Mouse (Mus musculus) CH12.LX (cell line): ENCODE data around the gene Ap4s1. TPM values are rescaled to one million over a fixed set of nuclear protein-coding genes. Genes with fewer than 3 reads are reported as not detected.
A peak's percentile ranks its signal among the peaks of the same experiment; 100 is the strongest.

Experiments used
- DNase-seq: peaks from one replicate; pipeline ENCODE4 v3.0.0-alpha.2; 2013; ENCODE audit errors: extremely low read depth
- H3K27ac ChIP-seq: 2 replicates; pipeline ENCODE4 v1.5.1; 2012; ENCODE audit warnings: low read depth, mild to moderate bottlenecking, control low read depth, moderate library complexity; ENCODE audit not compliant: insufficient read depth
- H3K27me3 ChIP-seq: replicated peaks from 2 replicates; pipeline ENCODE3; 2012; ENCODE audit warnings: inconsistent platforms
- H3K36me3 ChIP-seq, 2 experiments: replicated peaks in 1 of 2; 2 replicates each; pipeline versions ENCODE3 to v1.6.1; 2012; ENCODE audit warnings: inconsistent platforms in 1 of 2, low read length in 1 of 2, mild to moderate bottlenecking in 1 of 2, mixed read lengths in 1 of 2, moderate library complexity in 1 of 2; ENCODE audit not compliant: control insufficient read depth in 1 of 2, insufficient read depth in 1 of 2
- H3K4me1 ChIP-seq, 2 experiments: 2 replicates each; pipeline ENCODE4 v1.6.1; 2012; ENCODE audit warnings: inconsistent platforms in 1 of 2, moderate library complexity in 1 of 2; ENCODE audit not compliant: insufficient read depth in 2 of 2, control insufficient read depth in 1 of 2
- H3K4me2 ChIP-seq: 2 replicates; pipeline ENCODE4 v1.6.1; 2012; ENCODE audit warnings: low read depth, mild to moderate bottlenecking, control low read depth; ENCODE audit not compliant: poor library complexity, insufficient read depth, severe bottlenecking
- H3K4me3 ChIP-seq, 3 experiments: fragments of 150-350 bp in 1 of 3; sonication (generic) in 1 of 3; replicated peaks in 1 of 3; 2 replicates each; pipeline versions ENCODE3 to v1.5.1; 2011 to 2012; ENCODE audit warnings: low read depth in 2 of 3, low read length in 2 of 3, mild to moderate bottlenecking in 2 of 3, moderate library complexity in 2 of 3, control low read depth in 1 of 3, improper control_type of control experiment in 1 of 3, inconsistent platforms in 1 of 3, mixed read lengths in 1 of 3; ENCODE audit not compliant: poor library complexity in 1 of 3
- H3K79me2 ChIP-seq: replicated peaks from 2 replicates; pipeline ENCODE4 v1.6.1; 2012; ENCODE audit warnings: mild to moderate bottlenecking, moderate library complexity; ENCODE audit not compliant: control insufficient read depth, poor library complexity, insufficient read depth, severe bottlenecking; ENCODE audit errors: extremely low read depth
- H3K9ac ChIP-seq: 2 replicates; pipeline ENCODE4 v1.6.1; 2012; ENCODE audit warnings: low read depth, mild to moderate bottlenecking, control low read depth, moderate library complexity; ENCODE audit not compliant: insufficient read depth
- H3K9me3 ChIP-seq: replicated peaks from 2 replicates; pipeline ENCODE3; 2012; ENCODE audit warnings: low read length, inconsistent platforms, mixed read lengths
- CHD1 ChIP-seq: IDR thresholded peaks from 2 replicates; pipeline ENCODE4 v1.6.1; 2012; ENCODE audit warnings: low read depth, low read length, improper control_type of control experiment, inconsistent platforms
- CTCF ChIP-seq, 2 experiments: IDR thresholded peaks in 1 of 2; conservative IDR thresholded peaks in 1 of 2; 2 replicates each; pipeline ENCODE4 v1.5.1; 2011 to 2012; ENCODE audit warnings: low read depth in 2 of 2, low read length in 2 of 2, improper control_type of control experiment in 1 of 2, inconsistent platforms in 1 of 2, mild to moderate bottlenecking in 1 of 2, moderate library complexity in 1 of 2
- EP300 ChIP-seq: IDR thresholded peaks from 2 replicates; pipeline ENCODE4 v1.6.1; 2011; ENCODE audit warnings: low read length, improper control_type of control experiment
- IRF4 ChIP-seq: IDR thresholded peaks from 2 replicates; pipeline ENCODE4 v1.6.1; 2014; ENCODE audit warnings: low read depth, mild to moderate bottlenecking, inconsistent platforms, low read length, improper control_type of control experiment
- MAFK ChIP-seq: IDR thresholded peaks from 2 replicates; pipeline ENCODE4 v1.6.1; 2011; ENCODE audit warnings: low read length, improper control_type of control experiment; ENCODE audit not compliant: insufficient replicate concordance
- MAZ ChIP-seq: IDR thresholded peaks from 2 replicates; pipeline ENCODE4 v1.6.1; 2012; ENCODE audit warnings: low read depth, mild to moderate bottlenecking, inconsistent platforms, low read length, improper control_type of control experiment, moderate library complexity
- PAX5 ChIP-seq: IDR thresholded peaks from 2 replicates; pipeline ENCODE4 v1.6.1; 2012; ENCODE audit warnings: low read length, inconsistent platforms, mixed read lengths
- POLR2A ChIP-seq: IDR thresholded peaks from 2 replicates; pipeline ENCODE4 v1.6.1; 2011; ENCODE audit warnings: low read depth, mild to moderate bottlenecking, improper control_type of control experiment, low read length
- POLR2AphosphoS2 ChIP-seq: IDR thresholded peaks from 2 replicates; pipeline ENCODE4 v1.6.1; 2011; ENCODE audit warnings: low read depth, low read length, improper control_type of control experiment
- RAD21 ChIP-seq: IDR thresholded peaks from 2 replicates; pipeline ENCODE4 v1.6.1; 2011; ENCODE audit warnings: low read depth, mild to moderate bottlenecking, low read length, improper control_type of control experiment, moderate library complexity
- RCOR1 ChIP-seq: conservative IDR thresholded peaks from 2 replicates; pipeline ENCODE4 v1.6.1; 2012; ENCODE audit warnings: low read depth, mild to moderate bottlenecking, inconsistent platforms, low read length, improper control_type of control experiment
- SMC3 ChIP-seq: IDR thresholded peaks from 2 replicates; pipeline ENCODE4 v1.6.1; 2011; ENCODE audit warnings: low read depth, low read length, improper control_type of control experiment
- TCF12 ChIP-seq: IDR thresholded peaks from 2 replicates; pipeline ENCODE4 v1.6.1; 2014; ENCODE audit warnings: low read depth, mild to moderate bottlenecking, inconsistent platforms, low read length, improper control_type of control experiment
- USF1 ChIP-seq: IDR thresholded peaks from 2 replicates; pipeline ENCODE4 v1.6.1; 2014; ENCODE audit warnings: low read depth, mild to moderate bottlenecking, inconsistent platforms, low read length, improper control_type of control experiment
- ZC3H11A ChIP-seq: IDR thresholded peaks from 2 replicates; pipeline ENCODE4 v1.6.1; 2012; ENCODE audit warnings: low read depth, mild to moderate bottlenecking, inconsistent platforms, low read length, improper control_type of control experiment
- ZKSCAN1 ChIP-seq: IDR thresholded peaks from 2 replicates; pipeline ENCODE4 v1.6.1; 2012; ENCODE audit warnings: low read depth, inconsistent platforms, low read length, improper control_type of control experiment, borderline replicate concordance
- ZMIZ1 ChIP-seq: IDR thresholded peaks from 2 replicates; pipeline ENCODE4 v1.6.1; 2012; ENCODE audit warnings: low read depth, mild to moderate bottlenecking, inconsistent platforms, low read length, improper control_type of control experiment
- dilution Hi-C: fragments of 300-500 bp; cut with MboI; formaldehyde crosslinking; loops from 2 replicates; pipeline ENCODE4 v1.14.3; 2020; ENCODE audit warnings: low sequenced_read_pairs; ENCODE audit not compliant: extremely low pct_unique_long_range_greater_than_20kb, extremely low pct_ligation_motif_present
- in situ Hi-C: fragments of 300-500 bp; cut with MboI; formaldehyde crosslinking; loops from 3 replicates; pipeline ENCODE4 v1.14.3; 2019; ENCODE audit warnings: low sequenced_read_pairs, low pct_ligation_motif_present, low pct_unique_long_range_greater_than_20kb, mixed read lengths
- polyA plus RNA-seq: library from polyadenylated mRNA; unstranded; fragments of >175 nt; gene quantifications from 2 replicates; pipeline ENCODE4 v1.2.1, GENCODE M21; 2012; ENCODE audit warnings: low read depth; ENCODE audit not compliant: insufficient read length
- total RNA-seq, 2 experiments: library from RNA; depleted of rRNA; stranded (reverse); fragments of 300-350 nt in 1 of 2; fragments of >200 nt in 1 of 2; gene quantifications; 2 replicates each; pipeline ENCODE4 v1.2.3; 2012 to 2014

The Ap4s1 gene
- total and polyA plus RNA-seq, 3 experiments: 11.0 to 32.4 (median 20.5) TPM

- H3K27ac ChIP-seq: no peak overlapping the region
- peaks cover 0 to 12% of the 10 kb centered on the region in 2 experiments; a peak in 1 of 4 replicates for H3K4me1 ChIP-seq
- dilution Hi-C loops (no loop called here), in situ Hi-C loops (no loop called here)
- no peak overlapping the region for H3K4me2 ChIP-seq
- peaks cover 43% of the 10 kb centered on the region for H3K79me2 ChIP-seq
- DNase-seq: no peak
- no peak overlapping the region for H3K9ac ChIP-seq
- peaks cover 0 to 4% of the 10 kb centered on the region in 2 experiments for H3K36me3 ChIP-seq
- no peaks in the 10 kb centered on the region for H3K9me3 ChIP-seq
- TF ChIP-seq EP300 (no peak), USF1 (no peak), TCF12 (no peak), POLR2A (no peak), POLR2AphosphoS2 (no peak), ZMIZ1 (no peak), RCOR1 (no peak), IRF4 (no peak), ZC3H11A (no peak), ZKSCAN1 (no peak)
- no peaks in the 10 kb centered on the region for H3K27me3 ChIP-seq
- H3K4me3 ChIP-seq: no peak overlapping the region
Observed at GRCm38 (mm10) chr12:51663908-51664307, 26.9 kb upstream of the Ap4s1 start.

- peaks cover 0 to 2% of the 10 kb centered on the region in 2 experiments for H3K36me3 ChIP-seq
- H3K4me2 ChIP-seq: no peak overlapping the region
- peaks cover 53% of the 10 kb centered on the region for H3K79me2 ChIP-seq
- H3K9ac ChIP-seq: no peak overlapping the region
- H3K27me3 ChIP-seq: no peaks in the 10 kb centered on the region
- no peak overlapping the region for H3K27ac ChIP-seq
- in situ Hi-C loops: no loop called here
- dilution Hi-C loops: no loop called here
- peaks cover 0 to 26% of the 10 kb centered on the region in 2 experiments; a peak in 1 of 4 replicates for H3K4me1 ChIP-seq
- TF ChIP-seq RAD21: peak; percentile 58
- no peak for TF ChIP-seq EP300
- peak in 1 of 2 experiments; percentile 68; a peak in 2 of 4 replicates for TF ChIP-seq CTCF (conservative IDR thresholded peaks at IDR 0.05 in 1 of 2, IDR thresholded peaks at IDR 0.05 in 1 of 2; ENCODE audit: low read depth in 2 of 2, low read length in 2 of 2)
- TF ChIP-seq CHD1: no peak
- TF ChIP-seq PAX5: no peak
- TF ChIP-seq SMC3: peak; percentile 32; the same call in 1 of the 2 replicates
- no peak for TF ChIP-seq MAFK
- no peak for TF ChIP-seq POLR2AphosphoS2
- no peak for TF ChIP-seq MAZ
- no peak for TF ChIP-seq POLR2A
- H3K9me3 ChIP-seq: no peaks in the 10 kb centered on the region
- H3K4me3 ChIP-seq: no peak overlapping the region
- DNase-seq: no peak
Observed at GRCm38 (mm10) chr12:51666708-51667430, 24.0 kb upstream of the Ap4s1 start.
